ENCODE assay signal across 10 mouse cellular contexts in the genomic region with DNA sequence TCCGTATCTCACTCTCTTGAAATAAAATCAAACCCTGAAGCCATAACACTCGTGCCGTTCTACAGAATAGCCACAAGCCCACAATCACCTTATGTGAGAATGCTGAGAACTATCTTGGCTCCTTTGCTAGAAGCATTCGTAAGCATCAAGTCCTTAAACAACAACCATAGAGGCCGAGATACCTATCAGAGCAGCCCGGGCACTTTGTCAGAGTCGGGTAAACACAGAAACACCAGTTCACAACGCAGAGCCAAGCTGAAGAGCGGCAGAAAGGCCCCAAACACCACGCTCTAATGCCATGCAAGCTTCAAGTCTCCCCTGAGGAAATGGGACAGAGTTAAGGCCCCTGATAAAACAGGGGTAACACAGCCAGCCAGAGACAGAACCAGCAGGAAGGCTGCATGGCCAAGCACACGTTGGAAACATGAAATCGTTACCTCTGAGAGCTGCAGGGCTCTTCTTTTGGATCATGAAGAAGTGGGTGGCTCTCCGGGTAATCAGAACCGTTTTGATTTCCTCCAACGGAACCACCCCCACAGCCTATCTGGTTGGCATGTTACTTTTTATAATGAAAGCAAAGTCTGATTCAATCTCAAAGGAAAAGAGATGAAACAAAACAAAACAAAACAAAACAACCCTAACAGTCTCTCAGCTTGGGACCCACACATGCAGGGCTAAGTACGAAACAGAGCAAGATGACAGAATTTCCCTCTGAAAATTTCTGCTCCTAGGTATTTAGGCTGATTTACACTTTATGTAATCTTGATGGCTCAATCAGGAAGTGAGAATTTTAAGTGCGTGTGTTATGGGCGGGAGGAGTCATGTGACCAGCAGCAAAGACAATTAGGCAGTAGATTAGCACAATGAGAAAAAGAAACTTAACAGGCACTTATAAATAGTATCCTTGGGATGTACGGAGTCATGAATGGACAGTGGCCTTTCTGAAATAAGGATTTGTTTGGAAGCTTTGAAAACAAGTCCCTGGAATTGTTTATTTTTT.
A peak's percentile ranks its signal among the peaks of the same experiment; 100 is the strongest.
DNase-seq lines count a peak whose midpoint lies in the region; ATAC-seq and TF ChIP-seq lines count a peak whose summit lies in the region.
"Had no signal": no experiment of that assay in that cellular context is flagged by ENCODE, and none has a peak within 500 bp of the region (broad histone marks: within the 10 kb centered on the region; RNA-seq: fewer than 3 reads in every experiment).

No protein-coding gene starts in this region.

- H3K4me2 ChIP-seq in heart, embryonic 11.5 days = peak overlapping the region; percentile 31
- 0 out of 2 replicates have a peak overlapping the region, but pooled peaks have one; percentile 8 for H3K4me2 ChIP-seq in lung, embryonic 14.5 days
- H3K4me2 ChIP-seq: embryonic facial prominence, embryonic 12.5 days had no signal

- H3K27ac ChIP-seq in heart, embryonic 11.5 days (ENCODE audit: low read depth, low read length) = peak overlapping the region; percentile 30
- peak overlapping the region; percentile 27; the same call in 1 of the 2 replicates for H3K27ac ChIP-seq in lung, embryonic 14.5 days (ENCODE audit: low read depth)
- H3K27ac ChIP-seq: embryonic facial prominence, embryonic 12.5 days had no signal

- H3K27me3 ChIP-seq in heart, embryonic 11.5 days (ENCODE audit: control insufficient read depth, insufficient read depth, low read length) = no peaks in the 10 kb centered on the region
- H3K27me3 ChIP-seq in lung, embryonic 14.5 days (ENCODE audit: insufficient read depth, low read length) = no peaks in the 10 kb centered on the region
- H3K27me3 ChIP-seq: embryonic facial prominence, embryonic 12.5 days had no signal

- H3K4me1 ChIP-seq in heart, embryonic 11.5 days (ENCODE audit: control insufficient read depth, insufficient read depth, low read length) = peaks cover 39% of the 10 kb centered on the region
- H3K4me1 ChIP-seq in lung, embryonic 14.5 days (ENCODE audit: insufficient read depth) = no peaks in the 10 kb centered on the region
- H3K4me1 ChIP-seq: embryonic facial prominence, embryonic 12.5 days had no signal

- H3K4me3 ChIP-seq in heart, embryonic 11.5 days (ENCODE audit: low read depth, low read length) = no peak overlapping the region
- H3K4me3 ChIP-seq in lung, embryonic 14.5 days (ENCODE audit: low read depth, low read length) = no peak overlapping the region
- H3K4me3 ChIP-seq: embryonic facial prominence, embryonic 12.5 days had no signal

- no peaks in the 10 kb centered on the region for H3K36me3 ChIP-seq in heart, embryonic 11.5 days (ENCODE audit: control insufficient read depth, insufficient read depth, low read length)
- no peaks in the 10 kb centered on the region for H3K36me3 ChIP-seq in lung, embryonic 14.5 days (ENCODE audit: insufficient read depth)
- H3K36me3 ChIP-seq: embryonic facial prominence, embryonic 12.5 days had no signal

- no peak overlapping the region for H3K9ac ChIP-seq in heart, embryonic 11.5 days (ENCODE audit: low read depth, low read length)
- no peak overlapping the region for H3K9ac ChIP-seq in lung, embryonic 14.5 days
- H3K9ac ChIP-seq: embryonic facial prominence, embryonic 12.5 days had no signal

- ATAC-seq in heart, embryonic 11.5 days (replicated peaks; ENCODE audit: insufficient number of reproducible peaks, low FRiP score, low TSS enrichment) = no peak
- ATAC-seq in lung, embryonic 14.5 days (ENCODE audit: insufficient read depth) = no peak

- intact Hi-C loops in gastrocnemius, postnatal 14 days (cut with DNase I; ENCODE audit: low total_unique reads) = no loop called here

- 43% methylated on average over 19 of the region's 19 CpGs for WGBS in heart, embryonic 11.5 days (ENCODE audit: insufficient replicate concordance)
- 57% methylated on average over 19 of the region's 19 CpGs for WGBS in lung, embryonic 14.5 days

- no peak for DNase-seq in heart, postnatal 4 days
- peak; percentile 50 for DNase-seq in 416B (ENCODE audit: low read depth)
- peak; percentile 18 for DNase-seq in c-Kit-positive CD71-positive TER-119-positive erythroid progenitor cells, embryonic 14.5 days (ENCODE audit: low spot score)
- no peak for DNase-seq in lung, embryonic 14.5 days
- DNase-seq in cerebellum, postnatal 10 days = no peak
- no peak for DNase-seq in cerebellum, adult 11-12 months
- no peak for DNase-seq in gastrocnemius, postnatal 14 days
- DNase-seq: retina, postnatal 1 day had no signal

- no peaks in the 10 kb centered on the region; the same call in 1 of the 2 replicates for H3K9me3 ChIP-seq in heart, embryonic 11.5 days (replicated peaks; ENCODE audit: control insufficient read depth, low read length)
- no peaks in the 10 kb centered on the region for H3K9me3 ChIP-seq in lung, embryonic 14.5 days (ENCODE audit: low read depth, low read length)
- H3K9me3 ChIP-seq: embryonic facial prominence, embryonic 12.5 days had no signal

- no peak for TF ChIP-seq CTCF in lung, embryonic 14.5 days (IDR thresholded peaks at IDR 0.05; ENCODE audit: low read depth)

Comparison
In these comparisons a context has a peak if more than half of its experiments do, and no peak if none do; other contexts are left out.
1. DNase-seq: peak in 416B (single experiment) and c-Kit-positive CD71-positive TER-119-positive erythroid progenitor cells, embryonic 14.5 days (single experiment); none in heart, postnatal 4 days (single experiment), lung, embryonic 14.5 days (single experiment), cerebellum, postnatal 10 days (0 of 2), cerebellum, adult 11-12 months (single experiment) and gastrocnemius, postnatal 14 days (single experiment).